ENCODE assay signal across 16 mouse cellular contexts in genomic region chr1:186768392-186768791, GRCm38 (mm10).
"Had no signal": no experiment of that assay in that cellular context is flagged by ENCODE, and none has a peak within 500 bp of the region (broad histone marks: within the 10 kb centered on the region; RNA-seq: fewer than 3 reads in every experiment).

No protein-coding gene starts in this region.

- H3K36me3 ChIP-seq: midbrain, embryonic 10.5 days; midbrain, embryonic 12.5 days; neural tube, embryonic 13.5 days; neural tube, embryonic 15.5 days; stomach, embryonic 15.5 days had no signal

- ATAC-seq: midbrain, embryonic 16.5 days had no signal

- H3K27me3 ChIP-seq: midbrain, embryonic 12.5 days; neural tube, embryonic 13.5 days; neural tube, embryonic 15.5 days; stomach, embryonic 15.5 days had no signal

- H3K4me3 ChIP-seq: midbrain, embryonic 10.5 days; midbrain, embryonic 12.5 days; myocyte; neural tube, embryonic 13.5 days; neural tube, embryonic 15.5 days; stomach, embryonic 15.5 days had no signal

- H3K4me2 ChIP-seq: lung, embryonic 14.5 days; midbrain, embryonic 12.5 days; neural tube, embryonic 13.5 days; neural tube, embryonic 15.5 days; stomach, embryonic 15.5 days had no signal

- H3K27ac ChIP-seq: midbrain, embryonic 10.5 days; midbrain, embryonic 12.5 days; neural tube, embryonic 13.5 days; neural tube, embryonic 15.5 days; stomach, embryonic 15.5 days; stomach, postnatal 0 days had no signal

- H3K4me1 ChIP-seq: midbrain, embryonic 10.5 days; neural tube, embryonic 13.5 days; neural tube, embryonic 15.5 days; stomach, embryonic 15.5 days had no signal

- H3K9ac ChIP-seq: lung, embryonic 14.5 days; midbrain, embryonic 12.5 days; neural tube, embryonic 13.5 days; neural tube, embryonic 15.5 days; stomach, embryonic 15.5 days had no signal

- DNase-seq: lung, adult 18-20 months; lung, embryonic 14.5 days; lung, postnatal 10 days; lung, postnatal 4 days; midbrain, embryonic 14.5 days; right cerebral cortex, postnatal 14 days; thymus, adult 2 months; thymus, postnatal 36 days had no signal

- H3K9me3 ChIP-seq: midbrain, embryonic 10.5 days; midbrain, embryonic 12.5 days; neural tube, embryonic 13.5 days; neural tube, embryonic 15.5 days; stomach, embryonic 15.5 days had no signal
